Mouse (Mus musculus) bone marrow, adult 2 months (tissue): ENCODE data around the gene Tnik.

Source experiments
- CTCF ChIP-seq: fragments of 200-500 bp; IDR thresholded peaks from 2 replicates; pipeline ENCODE4 v1.5.1; 2011; ENCODE audit warnings: low read length, control low read depth; ENCODE audit not compliant: control insufficient read depth, insufficient read depth
- POLR2A ChIP-seq: fragments of 200-500 bp; IDR thresholded peaks from 2 replicates; pipeline ENCODE4 v1.6.1; 2011; ENCODE audit warnings: low read depth, mild to moderate bottlenecking, control low read depth, low read length, borderline replicate concordance; ENCODE audit not compliant: control insufficient read depth

DNA sequence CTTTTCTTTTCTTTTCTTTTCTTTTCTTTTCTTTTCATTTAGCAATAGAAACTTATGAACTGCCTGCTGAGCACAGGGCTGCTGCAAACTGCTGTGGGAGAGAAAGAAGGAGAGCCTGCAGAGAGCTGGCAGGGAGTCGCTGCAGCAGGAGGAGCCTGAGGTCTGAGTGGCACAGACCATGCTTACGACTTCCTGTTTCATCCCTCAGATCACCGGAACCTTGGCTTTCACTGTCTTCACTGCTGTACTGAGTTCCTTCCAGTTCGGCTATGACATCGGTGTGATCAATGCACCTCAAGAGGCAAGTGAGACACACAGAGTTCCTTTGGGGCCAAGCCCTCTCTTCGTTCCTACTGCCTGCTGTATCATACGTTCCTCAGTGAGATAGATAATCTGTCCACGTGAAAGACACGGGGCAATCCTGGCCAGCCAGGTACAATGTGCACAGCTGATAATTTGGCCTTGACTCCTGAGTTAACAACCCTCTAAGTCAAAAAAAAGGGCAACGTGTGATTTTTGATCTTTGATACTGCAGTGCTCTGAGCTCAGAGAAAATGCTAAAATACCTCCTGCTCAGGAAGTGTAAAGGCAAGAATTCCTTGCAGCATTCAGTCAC is 442.6 kb downstream of the Tnik start:
- TF ChIP-seq POLR2A (no peak), CTCF (no peak)
